Mouse (Mus musculus) layer of hippocampus, adult 2 months (tissue): ENCODE measurements around the gene Fbln5. TPM values are rescaled to one million over a fixed set of nuclear protein-coding genes. Genes with fewer than 3 reads are reported as not detected.

ENCODE experiments used
- DNase-seq, 2 experiments: peaks; one replicate each; pipeline ENCODE4 v3.0.0; 2022; ENCODE audit warnings: low spot score in 2 of 2
- H3K27ac ChIP-seq: fragments of 200-600 bp; 2 replicates; pipeline ENCODE4 v1.8.1; 2022
- H3K4me3 ChIP-seq: fragments of 200-600 bp; 2 replicates; pipeline ENCODE4 v1.8.1; 2022; ENCODE audit warnings: mild to moderate bottlenecking
- CTCF ChIP-seq: fragments of 200-600 bp; conservative IDR thresholded peaks from 2 replicates; pipeline ENCODE4 v1.8.1; 2022; ENCODE audit warnings: antibody characterized with exemption, mild to moderate bottlenecking, moderate library complexity
- total RNA-seq, 2 experiments: library from RNA; stranded (reverse); gene quantifications; 2 replicates each; pipeline ENCODE4 v1.2.3; 2021

Fbln5 gene
- total RNA-seq, 2 experiments from 2014 or later, result 3.6 to 4.9 TPM

- no peak for TF ChIP-seq CTCF
- no peak overlapping the region for H3K27ac ChIP-seq
- no peak for DNase-seq
- H3K4me3 ChIP-seq, result no peak overlapping the region
These were observed 48.4 kb downstream of the Fbln5 start for GRCm38 (mm10) chr12:101770283-101771015.

GRCm38 (mm10) chr12:101767306-101768053, 51.4 kb downstream of the Fbln5 start:
- Histone ChIP-seq H3K27ac (no peak overlapping the region), H3K4me3 (no peak overlapping the region)
- no peak for DNase-seq
- TF ChIP-seq CTCF, result no peak

GRCm38 (mm10) chr12:101766228-101766852, 52.5 kb downstream of the Fbln5 start:
- DNase-seq, result no peak
- H3K4me3 ChIP-seq, result no peak overlapping the region
- TF ChIP-seq CTCF, result no peak
- H3K27ac ChIP-seq, result no peak overlapping the region

- TF ChIP-seq CTCF, result no peak
- H3K27ac ChIP-seq, result no peak overlapping the region
- no peak overlapping the region for H3K4me3 ChIP-seq
- no peak for DNase-seq
These were observed 54.0 kb downstream of the Fbln5 start for GRCm38 (mm10) chr12:101764870-101765269.

- DNase-seq, result no peak
- H3K4me3 ChIP-seq, result no peak overlapping the region
- TF ChIP-seq CTCF, result no peak
- no peak overlapping the region for H3K27ac ChIP-seq
These were observed 55.8 kb downstream of the Fbln5 start for GRCm38 (mm10) chr12:101763065-101763464.

GRCm38 (mm10) chr12:101762054-101762453, 56.8 kb downstream of the Fbln5 start:
- no peak for DNase-seq
- no peak overlapping the region for H3K27ac ChIP-seq
- H3K4me3 ChIP-seq, result no peak overlapping the region
- TF ChIP-seq CTCF, result peak; percentile 38

GRCm38 (mm10) chr12:101759440-101760045, 59.3 kb downstream of the Fbln5 start:
- Histone ChIP-seq H3K4me3 (no peak overlapping the region), H3K27ac (no peak overlapping the region)
- no peak for DNase-seq
- TF ChIP-seq CTCF, result no peak

- Histone ChIP-seq H3K4me3 (no peak overlapping the region), H3K27ac (no peak overlapping the region)
- no peak for DNase-seq
- TF ChIP-seq CTCF, result no peak
These were observed 60.2 kb downstream of the Fbln5 start for GRCm38 (mm10) chr12:101758698-101759097.

GRCm38 (mm10) chr12:101742375-101742774, 76.5 kb downstream of the Fbln5 start:
- no peak for DNase-seq
- TF ChIP-seq CTCF, result no peak
- Histone ChIP-seq H3K4me3 (no peak overlapping the region), H3K27ac (no peak overlapping the region)

GRCm38 (mm10) chr12:101740486-101740885, 78.4 kb downstream of the Fbln5 start:
- no peak for TF ChIP-seq CTCF
- DNase-seq, result no peak
- H3K27ac ChIP-seq, result no peak overlapping the region
- no peak overlapping the region for H3K4me3 ChIP-seq

GRCm38 (mm10) chr12:101740045-101740444, 78.8 kb downstream of the Fbln5 start:
- no peak for DNase-seq
- no peak overlapping the region for H3K27ac ChIP-seq
- TF ChIP-seq CTCF, result no peak
- no peak overlapping the region for H3K4me3 ChIP-seq

- TF ChIP-seq CTCF, result no peak
- DNase-seq, result no peak
- Histone ChIP-seq H3K27ac (no peak overlapping the region), H3K4me3 (no peak overlapping the region; the same call in 1 of the 2 replicates)
These were observed 100.1 kb downstream of the Fbln5 start for GRCm38 (mm10) chr12:101718755-101719150.
